Mouse (Mus musculus) heart, embryonic 16.5 days (tissue): ENCODE data around the gene Olfr628. TPM values are rescaled to one million over a fixed set of nuclear protein-coding genes. Genes with fewer than 3 reads are reported as not detected.
"Not testable (repeated sequence)": the region's sequence is repeated elsewhere in the genome, so short reads cannot be mapped to it uniquely, and the experiment has no call there.

Experiments used
- ATAC-seq: fragments of 200-750 bp; cut with Nextera tagmentation; replicated peaks from 2 replicates; pipeline ENCODE4 v1.8.0; 2017; ENCODE audit warnings: moderate number of reproducible peaks; ENCODE audit not compliant: insufficient read depth, low FRiP score; ENCODE audit errors: extremely low read depth
- H3K27ac ChIP-seq: fragments of 300-500 bp; sonication (generic); 2 replicates; pipeline ENCODE4 v1.5.1; 2014; ENCODE audit warnings: mild to moderate bottlenecking, low read length, control low read depth, moderate library complexity
- H3K27me3 ChIP-seq: fragments of 300-500 bp; sonication (generic); 2 replicates; pipeline ENCODE4 v1.6.1; 2014; ENCODE audit warnings: low read length, mixed read lengths; ENCODE audit not compliant: control insufficient read depth, insufficient read depth
- H3K36me3 ChIP-seq: fragments of 300-500 bp; sonication (generic); 2 replicates; pipeline ENCODE4 v1.6.1; 2014; ENCODE audit not compliant: control insufficient read depth, insufficient read depth
- H3K4me1 ChIP-seq: fragments of 300-500 bp; sonication (generic); 2 replicates; pipeline ENCODE4 v1.6.1; 2014; ENCODE audit warnings: low read length, mixed read lengths; ENCODE audit not compliant: control insufficient read depth, insufficient read depth
- H3K4me2 ChIP-seq: fragments of 300-500 bp; sonication (generic); 2 replicates; pipeline ENCODE4 v1.6.1; 2014; ENCODE audit warnings: low read depth, mild to moderate bottlenecking, control low read depth, low read length
- H3K4me3 ChIP-seq: fragments of 300-500 bp; sonication (generic); 2 replicates; pipeline ENCODE4 v1.5.1; 2014; ENCODE audit warnings: mild to moderate bottlenecking, control low read depth, low read length
- H3K9ac ChIP-seq: fragments of 300-500 bp; sonication (generic); 2 replicates; pipeline ENCODE4 v1.6.1; 2014; ENCODE audit warnings: low read length, control low read depth
- H3K9me3 ChIP-seq: fragments of 300-500 bp; sonication (generic); replicated peaks from 2 replicates; pipeline ENCODE4 v1.6.1; 2016; ENCODE audit warnings: low read length; ENCODE audit not compliant: control insufficient read depth
- WGBS: fragments of 180-500 bp; shearing (Covaris S2); extraction: QIAGEN DNeasy Blood & Tissue Kit; methylation state at CpG from one replicate; pipeline ENCODE4 v1.1.7; 2014; 5-methylcytosine and 5-hydroxymethylcytosine counted together
- polyA plus RNA-seq: library from polyadenylated mRNA; unstranded; fragments of >200 nt; fragmentation: Nextera tagmentation; extraction: Ambion mirVana; gene quantifications from 2 replicates; pipeline ENCODE4 v1.2.1, GENCODE M21; 2015

Olfr628 gene
- polyA plus RNA-seq, 1 experiment from 2014 or later: not detected

GRCm38 (mm10) chr7:103767687-103768086, 37.5 kb downstream of the Olfr628 start:
- not testable (repeated sequence) for H3K4me1 ChIP-seq, H3K4me2 ChIP-seq, H3K27me3 ChIP-seq, H3K36me3 ChIP-seq, H3K9me3 ChIP-seq, H3K9ac ChIP-seq, H3K4me3 ChIP-seq, H3K27ac ChIP-seq, ATAC-seq
- 69% methylated on average over 5 of the region's 6 CpGs for WGBS

GRCm38 (mm10) chr7:103771494-103771893, 41.3 kb downstream of the Olfr628 start, which contains the start of gene Olfr69:
Olfr69 (minus strand) TSS chr7:103771594.
- H3K36me3 ChIP-seq: no peaks in the 10 kb centered on the region
- no peak within 1 kb of the TSS for H3K4me2 ChIP-seq
- no peaks in the 10 kb centered on the region for H3K27me3 ChIP-seq
- no peak for ATAC-seq
- no peak within 1 kb of the TSS for H3K4me3 ChIP-seq
- no peak within 1 kb of the TSS for H3K9ac ChIP-seq
- WGBS: 56% methylated on average over 2 of the region's 2 CpGs
- no peak within 1 kb of the TSS for H3K27ac ChIP-seq
- H3K9me3 ChIP-seq: no peaks in the 10 kb centered on the region
- H3K4me1 ChIP-seq: no peaks in the 10 kb centered on the region

DNA sequence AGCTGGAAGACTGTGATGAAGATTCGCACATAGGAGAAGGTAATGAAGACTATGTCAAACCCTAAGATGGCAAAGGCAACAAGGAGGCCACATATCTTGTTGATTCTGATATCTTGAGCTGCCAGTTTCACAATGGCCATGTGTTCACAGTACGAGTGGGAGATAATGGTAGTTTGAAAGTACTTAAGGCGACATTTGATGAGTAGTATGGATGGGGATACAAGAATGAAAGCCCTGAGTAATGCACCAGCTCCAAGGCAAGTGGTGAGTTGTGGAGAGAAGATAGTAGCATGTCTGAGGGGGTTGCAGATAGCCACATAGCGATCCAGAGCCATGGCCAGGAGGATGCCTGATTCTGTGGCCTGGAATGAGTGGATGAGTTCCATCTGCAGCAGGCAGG, 47.5 kb downstream of the Olfr628 start:
- 53% methylated on average over 4 of the region's 4 CpGs for WGBS
- not testable (repeated sequence) for ATAC-seq, H3K9ac ChIP-seq, H3K9me3 ChIP-seq, H3K27me3 ChIP-seq, H3K4me1 ChIP-seq, H3K27ac ChIP-seq, H3K4me3 ChIP-seq, H3K4me2 ChIP-seq, H3K36me3 ChIP-seq

DNA sequence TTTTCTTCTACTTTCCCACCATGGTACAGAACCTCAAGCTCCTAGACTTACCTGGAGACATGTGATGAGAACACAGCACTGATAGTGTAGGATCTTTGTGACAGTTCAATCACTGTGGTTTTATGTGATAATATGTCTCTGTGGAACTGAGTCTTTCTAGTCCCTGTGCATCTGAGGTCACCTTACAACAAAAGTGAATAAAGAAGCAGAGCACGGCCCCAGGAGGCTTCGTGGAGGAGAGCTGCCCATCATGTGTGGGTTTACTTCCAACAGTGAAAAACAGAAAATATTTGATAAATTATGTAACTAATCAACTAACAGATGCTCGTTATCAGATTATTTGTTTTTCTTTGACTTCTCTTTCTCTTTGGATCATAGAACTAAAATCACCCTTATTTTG, 49.4 kb downstream of the Olfr628 start, which contains the start of gene Olfr68:
TSS of gene Olfr68 (minus strand) at position 101 of the 400 bp plus-strand sequence.
- H3K27ac ChIP-seq: no peak within 1 kb of the TSS
- 67% methylated on average over 3 of the region's 3 CpGs for WGBS
- no peak for ATAC-seq

More for the DNA sequence above, 49.4 kb downstream of the Olfr628 start, which contains the start of gene Olfr68:
- Histone ChIP-seq H3K4me2 (no peak within 1 kb of the TSS), H3K9ac (no peak within 1 kb of the TSS), H3K9me3 (no peaks in the 10 kb centered on the region), H3K36me3 (no peaks in the 10 kb centered on the region), H3K27me3 (no peaks in the 10 kb centered on the region), H3K4me3 (no peak within 1 kb of the TSS), H3K4me1 (no peaks in the 10 kb centered on the region)

Other genes starting within 250 kb of the Olfr628 start
- gene Olfr609, start 232.3 kb upstream of the Olfr628 start, polyA plus RNA-seq: not detected in 2 replicates
- not detected in 2 replicates for gene Olfr610, start 218.3 kb upstream of the Olfr628 start, polyA plus RNA-seq
- gene Olfr611, start 209.5 kb upstream of the Olfr628 start, polyA plus RNA-seq: not detected in 2 replicates
- not detected in 2 replicates for gene Olfr612, start 187.7 kb upstream of the Olfr628 start, polyA plus RNA-seq
- not detected in 2 replicates for gene Olfr613, start 182.3 kb upstream of the Olfr628 start, polyA plus RNA-seq
- gene Olfr615, start 174.3 kb upstream of the Olfr628 start, polyA plus RNA-seq: not detected in 2 replicates
- gene Olfr616, start 161.2 kb upstream of the Olfr628 start, polyA plus RNA-seq: not detected in 2 replicates
- gene Olfr617, start 157.3 kb upstream of the Olfr628 start, polyA plus RNA-seq: not detected in 2 replicates
- not detected in 2 replicates for gene Olfr618, start 140.3 kb upstream of the Olfr628 start, polyA plus RNA-seq
- not detected in 2 replicates for gene Olfr619, start 129.8 kb upstream of the Olfr628 start, polyA plus RNA-seq
- not detected in 2 replicates for gene Olfr620, start 117.8 kb upstream of the Olfr628 start, polyA plus RNA-seq
- gene Olfr622, start 87.7 kb upstream of the Olfr628 start, polyA plus RNA-seq: not detected in 2 replicates
- not detected in 2 replicates for gene Olfr623, start 66.7 kb upstream of the Olfr628 start, polyA plus RNA-seq
- 0.03 and 0.04 TPM in 2 replicates for gene Olfr624, start 59.2 kb upstream of the Olfr628 start, polyA plus RNA-seq
- gene Olfr625-ps1, start 47.7 kb upstream of the Olfr628 start, polyA plus RNA-seq: not detected in 2 replicates
- not detected in 2 replicates for gene Olfr243, start 15.7 kb upstream of the Olfr628 start, polyA plus RNA-seq
- gene Olfr629, start 14.6 kb downstream of the Olfr628 start, polyA plus RNA-seq: not detected in 2 replicates
- gene Olfr630, start 27.0 kb downstream of the Olfr628 start, polyA plus RNA-seq: not detected in 2 replicates
- gene Olfr69, start 41.2 kb downstream of the Olfr628 start, polyA plus RNA-seq: not detected in 2 replicates
- gene Olfr68, start 49.3 kb downstream of the Olfr628 start, polyA plus RNA-seq: not detected in 2 replicates
- gene Olfr67, start 61.4 kb downstream of the Olfr628 start, polyA plus RNA-seq: not detected in 2 replicates
- 7,811 and 8,208 TPM in 2 replicates for gene Hbb-bt, start 83.6 kb downstream of the Olfr628 start, polyA plus RNA-seq
- gene Hbb-bs, start 97.7 kb downstream of the Olfr628 start, polyA plus RNA-seq: 24,611 and 28,119 TPM in 2 replicates
- gene Hbb-bh2, start 110.1 kb downstream of the Olfr628 start, polyA plus RNA-seq: not detected in 2 replicates
- gene Hbb-bh1, start 112.8 kb downstream of the Olfr628 start, polyA plus RNA-seq: 2.3 and 2.8 TPM in 2 replicates
- gene Hbb-y, start 122.8 kb downstream of the Olfr628 start, polyA plus RNA-seq: 147 and 172 TPM in 2 replicates
- not detected in 2 replicates for gene Olfr66, start 155.9 kb downstream of the Olfr628 start, polyA plus RNA-seq
- not detected in 2 replicates for gene Olfr64, start 164.1 kb downstream of the Olfr628 start, polyA plus RNA-seq
- gene Olfr65, start 173.1 kb downstream of the Olfr628 start, polyA plus RNA-seq: not detected in 2 replicates
- not detected in 2 replicates for gene Olfr631, start 198.5 kb downstream of the Olfr628 start, polyA plus RNA-seq
- not detected in 2 replicates for gene Olfr632, start 204.0 kb downstream of the Olfr628 start, polyA plus RNA-seq
- not detected in 2 replicates for gene Olfr633, start 214.1 kb downstream of the Olfr628 start, polyA plus RNA-seq
- not detected in 2 replicates for gene Olfr635, start 240.8 kb downstream of the Olfr628 start, polyA plus RNA-seq